Mouse (Mus musculus) spleen, adult 2 months (tissue): ENCODE data around the gene Fmo4. TPM values are rescaled to one million over a fixed set of nuclear protein-coding genes. Genes with fewer than 3 reads are reported as not detected.

Experiments used
- DNase-seq, 2 experiments: peaks; one replicate each; pipeline versions ENCODE4 v3.0.0 to v3.0.0-alpha.2; 2012 to 2021; ENCODE audit warnings: low spot score in 2 of 2, low read depth in 1 of 2
- H3K27ac ChIP-seq: fragments of 200-500 bp; 2 replicates; pipeline ENCODE4 v1.5.1; 2012; ENCODE audit warnings: low read length, inconsistent platforms; ENCODE audit not compliant: insufficient read depth
- H3K27me3 ChIP-seq: fragments of 200-500 bp; 2 replicates; pipeline ENCODE4 v1.6.1; 2012; ENCODE audit warnings: mild to moderate bottlenecking, moderate library complexity, low read length, inconsistent platforms; ENCODE audit not compliant: control insufficient read depth, insufficient read depth
- H3K36me3 ChIP-seq: fragments of 200-500 bp; 2 replicates; pipeline ENCODE4 v1.6.1; 2012; ENCODE audit warnings: mild to moderate bottlenecking, low read length, inconsistent platforms; ENCODE audit not compliant: control insufficient read depth, insufficient read depth
- H3K4me1 ChIP-seq: fragments of 200-500 bp; 2 replicates; pipeline ENCODE4 v1.6.1; 2011; ENCODE audit warnings: inconsistent platforms; ENCODE audit not compliant: control insufficient read depth, insufficient read depth, insufficient read length
- H3K4me3 ChIP-seq: fragments of 200-500 bp; 2 replicates; pipeline ENCODE4 v1.5.1; 2011; ENCODE audit warnings: mild to moderate bottlenecking, inconsistent platforms; ENCODE audit not compliant: insufficient read depth, insufficient read length; ENCODE audit errors: extremely low read depth
- CTCF ChIP-seq: fragments of 200-500 bp; IDR thresholded peaks from 2 replicates; pipeline ENCODE4 v1.5.1; 2011; ENCODE audit warnings: mild to moderate bottlenecking, inconsistent platforms; ENCODE audit not compliant: insufficient read depth, insufficient read length, insufficient replicate concordance; ENCODE audit errors: extremely low read depth
- POLR2A ChIP-seq: fragments of 200-500 bp; IDR thresholded peaks from 2 replicates; pipeline ENCODE4 v1.6.1; 2011; ENCODE audit warnings: low read depth, low read length, inconsistent platforms
- WGBS: fragments of 180-500 bp; shearing (Covaris S2); methylation state at CpG from one replicate; pipeline ENCODE4 v1.1.7; 2018; 5-methylcytosine and 5-hydroxymethylcytosine counted together
- polyA plus RNA-seq: library from polyadenylated mRNA; depleted of rRNA; stranded (reverse); fragments of >200 nt; gene quantifications from 2 replicates; pipeline ENCODE4 v1.2.3, GENCODE M21; 2012; rRNA removed

Gene Fmo4
- polyA plus RNA-seq, 1 experiment: not detected

GRCm38 (mm10) chr1:162771617-162772360, 42.0 kb downstream of the Fmo4 start:
- no peak overlapping the region for H3K27ac ChIP-seq
- 74% methylated on average over 4 of the region's 4 CpGs for WGBS

GRCm38 (mm10) chr1:162752009-162752408, 61.8 kb downstream of the Fmo4 start:
- no peaks in the 10 kb centered on the region for H3K4me1 ChIP-seq
- DNase-seq: no peak
- WGBS: 53% methylated on average over 6 of the region's 6 CpGs
- no peaks in the 10 kb centered on the region for H3K36me3 ChIP-seq
- no peaks in the 10 kb centered on the region for H3K27me3 ChIP-seq
- TF ChIP-seq POLR2A (no peak), CTCF (no peak)
- H3K27ac ChIP-seq: no peak overlapping the region
- H3K4me3 ChIP-seq: no peak overlapping the region

More at GRCm38 (mm10) chr1:162771617-162772360, 42.0 kb downstream of the Fmo4 start:
- Histone ChIP-seq H3K36me3 (no peaks in the 10 kb centered on the region), H3K27me3 (no peaks in the 10 kb centered on the region), H3K4me1 (no peaks in the 10 kb centered on the region), H3K4me3 (no peak overlapping the region)
- DNase-seq: no peak
- TF ChIP-seq POLR2A: no peak
- no peak for TF ChIP-seq CTCF

GRCm38 (mm10) chr1:162749607-162750006, 64.2 kb downstream of the Fmo4 start:
- no peaks in the 10 kb centered on the region for H3K36me3 ChIP-seq
- H3K4me3 ChIP-seq: no peak overlapping the region
- WGBS: 87% methylated on average over 7 of the region's 7 CpGs
- no peak overlapping the region for H3K27ac ChIP-seq
- no peaks in the 10 kb centered on the region for H3K4me1 ChIP-seq
- DNase-seq: no peak
- no peaks in the 10 kb centered on the region for H3K27me3 ChIP-seq
- TF ChIP-seq CTCF: no peak
- TF ChIP-seq POLR2A: no peak

GRCm38 (mm10) chr1:162748761-162749160, 65.0 kb downstream of the Fmo4 start:
- WGBS: 36% methylated on average over 5 of the region's 5 CpGs
- no peak overlapping the region for H3K4me3 ChIP-seq

More at GRCm38 (mm10) chr1:162748761-162749160, 65.0 kb downstream of the Fmo4 start:
- no peak for TF ChIP-seq POLR2A
- TF ChIP-seq CTCF: no peak
- Histone ChIP-seq H3K27ac (no peak overlapping the region), H3K27me3 (no peaks in the 10 kb centered on the region), H3K4me1 (no peaks in the 10 kb centered on the region), H3K36me3 (no peaks in the 10 kb centered on the region)
- no peak for DNase-seq

Other genes with a start within 250 kb of the Fmo4 start
- 6.8 and 13.5 TPM in 2 replicates for gene Vamp4, start 243.5 kb downstream of the Fmo4 start, polyA plus RNA-seq
- gene Myoc, start 174.8 kb downstream of the Fmo4 start, polyA plus RNA-seq: not detected in 2 replicates
- gene Myocos, start 155.8 kb downstream of the Fmo4 start, polyA plus RNA-seq: not detected in 2 replicates
- 43.9 and 46.8 TPM in 2 replicates for gene Prrc2c, start 73.4 kb downstream of the Fmo4 start, polyA plus RNA-seq
- 0.47 and 1.0 TPM in 2 replicates for gene Fmo1, start 52.6 kb upstream of the Fmo4 start, polyA plus RNA-seq
- gene Fmo2, start 84.8 kb upstream of the Fmo4 start, polyA plus RNA-seq: 0.77 and 0.84 TPM in 2 replicates
- gene Fmo6, start 123.5 kb upstream of the Fmo4 start, polyA plus RNA-seq: not detected in 2 replicates
- gene Fmo3, start 170.6 kb upstream of the Fmo4 start, polyA plus RNA-seq: 0.09 TPM in 1 of 2 replicates, not detected in the other